Mouse (Mus musculus) forebrain, embryonic 13.5 days (tissue): Measurements from ENCODE around the gene Dtx1. TPM values are rescaled to one million over a fixed set of nuclear protein-coding genes. Genes with fewer than 3 reads are reported as not detected.

ENCODE experiments used
- polyA plus RNA-seq: library from polyadenylated mRNA; unstranded; fragments of >200 nt; fragmentation: Nextera tagmentation; extraction: Ambion mirVana; gene quantifications from 2 replicates; pipeline ENCODE4 v1.2.1, GENCODE M21; 2015

The Dtx1 gene
- polyA plus RNA-seq, 1 experiment from 2014 or later, result 18.1 TPM

Other genes starting within 250 kb of the Dtx1 start
- gene Sdsl, start 239.1 kb downstream of the Dtx1 start, polyA plus RNA-seq, result 4.8 and 5.1 TPM in 2 replicates
- not detected in 2 replicates for gene Sds, start 235.4 kb downstream of the Dtx1 start, polyA plus RNA-seq
- 22.8 and 22.9 TPM in 2 replicates for gene Plbd2, start 208.3 kb downstream of the Dtx1 start, polyA plus RNA-seq
- gene Slc8b1, start 200.8 kb downstream of the Dtx1 start, polyA plus RNA-seq, result 2.1 and 2.5 TPM in 2 replicates
- 14.8 and 15.8 TPM in 2 replicates for gene Tpcn1, start 123.3 kb downstream of the Dtx1 start, polyA plus RNA-seq
- gene Iqcd, start 122.9 kb downstream of the Dtx1 start, polyA plus RNA-seq, result 1.1 and 2.3 TPM in 2 replicates
- 19.0 TPM in 2 replicates for gene Rita1, start 99.3 kb downstream of the Dtx1 start, polyA plus RNA-seq
- gene Ddx54, start 99.2 kb downstream of the Dtx1 start, polyA plus RNA-seq, result 45.3 and 48.0 TPM in 2 replicates
- 0.65 TPM in 1 of 2 replicates, not detected in the other for gene Cfap73, start 77.7 kb downstream of the Dtx1 start, polyA plus RNA-seq
- gene Rasal1, start 63.1 kb downstream of the Dtx1 start, polyA plus RNA-seq, result 0.27 and 0.79 TPM in 2 replicates
- 0.09 TPM in 1 of 2 replicates, not detected in the other for gene Oas2, start 37.9 kb upstream of the Dtx1 start, polyA plus RNA-seq
- gene Oas3, start 65.7 kb upstream of the Dtx1 start, polyA plus RNA-seq, result 0.11 and 0.17 TPM in 2 replicates
- not detected in 2 replicates for gene Oas1e, start 83.6 kb upstream of the Dtx1 start, polyA plus RNA-seq
- 0.26 and 0.60 TPM in 2 replicates for gene Oas1c, start 100.6 kb upstream of the Dtx1 start, polyA plus RNA-seq
- not detected in 2 replicates for gene Oas1f, start 135.4 kb upstream of the Dtx1 start, polyA plus RNA-seq
- not detected in 2 replicates for gene Oas1h, start 149.5 kb upstream of the Dtx1 start, polyA plus RNA-seq
- 0.12 TPM in 1 of 2 replicates, not detected in the other for gene Oas1g, start 175.7 kb upstream of the Dtx1 start, polyA plus RNA-seq
- gene Oas1a, start 195.6 kb upstream of the Dtx1 start, polyA plus RNA-seq, result 0.26 and 0.53 TPM in 2 replicates
- not detected in 2 replicates for gene Oas1d, start 202.6 kb upstream of the Dtx1 start, polyA plus RNA-seq